Mouse (Mus musculus): ENCODE results near the gene Esrrg.

Gene Esrrg

GRCm38 (mm10) chr1:187608261-187608921 lies at the start of gene Esrrg:
TSS of gene Esrrg (plus strand) at chr1:187608791.
- DNase-seq (ENCODE audit: low read depth), result no peak

- no peak for DNase-seq (ENCODE audit: low read depth)
Measured at GRCm38 (mm10) chr1:187583982-187584381, 24.6 kb upstream of the Esrrg start.

GRCm38 (mm10) chr1:187586541-187587075 lies 22.0 kb upstream of the Esrrg start:
- DNase-seq (ENCODE audit: low read depth), result no peak

DNA sequence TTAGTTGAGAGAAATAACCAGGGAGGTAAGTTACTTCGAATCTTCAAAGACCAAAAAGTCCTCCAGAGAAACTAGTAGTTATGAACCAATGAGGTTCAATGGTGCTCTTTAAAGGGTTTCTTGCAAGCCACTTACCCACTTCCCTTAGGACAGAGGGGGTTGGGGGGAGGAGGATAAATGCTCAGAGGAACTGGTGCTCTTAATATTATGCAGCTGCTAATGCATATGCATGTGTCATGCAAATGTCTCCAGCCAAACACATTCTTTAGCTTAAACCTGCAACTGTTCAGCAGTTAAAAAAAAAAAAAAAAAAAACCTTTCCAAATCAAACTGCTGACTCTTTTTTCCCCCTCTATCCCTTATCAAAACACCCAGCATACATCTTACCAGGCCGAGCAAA lies 5.6 kb upstream of the Esrrg start:
- no peak for DNase-seq (ENCODE audit: low read depth)

DNA sequence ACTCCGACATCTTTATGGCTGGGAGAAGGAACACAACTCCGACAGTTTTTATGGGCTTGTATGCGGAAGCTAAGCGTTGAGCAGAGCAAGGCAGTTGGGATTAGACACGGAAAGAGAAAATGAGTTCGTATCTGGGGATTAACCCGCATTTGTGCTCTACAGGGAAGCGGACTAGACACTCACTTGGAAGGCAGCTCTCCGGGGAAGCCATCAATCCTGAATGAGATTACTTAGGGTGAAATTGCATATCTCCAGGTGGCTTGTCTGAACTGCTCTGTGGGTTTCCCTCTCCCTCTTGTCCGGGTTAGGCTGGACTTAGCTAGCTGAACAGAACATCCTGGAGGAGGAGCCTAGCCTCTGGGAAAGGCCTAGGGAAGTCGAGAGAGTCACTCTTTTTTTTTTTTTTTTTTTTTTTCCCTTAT lies 4.5 kb upstream of the Esrrg start:
- no peak for DNase-seq (ENCODE audit: low read depth)

- no peak for DNase-seq (ENCODE audit: low read depth)
Measured at GRCm38 (mm10) chr1:187604691-187605310, 3.8 kb upstream of the Esrrg start.

- no peak for DNase-seq (ENCODE audit: low read depth)
Measured at GRCm38 (mm10) chr1:187605391-187606270, 3.0 kb upstream of the Esrrg start.

DNA sequence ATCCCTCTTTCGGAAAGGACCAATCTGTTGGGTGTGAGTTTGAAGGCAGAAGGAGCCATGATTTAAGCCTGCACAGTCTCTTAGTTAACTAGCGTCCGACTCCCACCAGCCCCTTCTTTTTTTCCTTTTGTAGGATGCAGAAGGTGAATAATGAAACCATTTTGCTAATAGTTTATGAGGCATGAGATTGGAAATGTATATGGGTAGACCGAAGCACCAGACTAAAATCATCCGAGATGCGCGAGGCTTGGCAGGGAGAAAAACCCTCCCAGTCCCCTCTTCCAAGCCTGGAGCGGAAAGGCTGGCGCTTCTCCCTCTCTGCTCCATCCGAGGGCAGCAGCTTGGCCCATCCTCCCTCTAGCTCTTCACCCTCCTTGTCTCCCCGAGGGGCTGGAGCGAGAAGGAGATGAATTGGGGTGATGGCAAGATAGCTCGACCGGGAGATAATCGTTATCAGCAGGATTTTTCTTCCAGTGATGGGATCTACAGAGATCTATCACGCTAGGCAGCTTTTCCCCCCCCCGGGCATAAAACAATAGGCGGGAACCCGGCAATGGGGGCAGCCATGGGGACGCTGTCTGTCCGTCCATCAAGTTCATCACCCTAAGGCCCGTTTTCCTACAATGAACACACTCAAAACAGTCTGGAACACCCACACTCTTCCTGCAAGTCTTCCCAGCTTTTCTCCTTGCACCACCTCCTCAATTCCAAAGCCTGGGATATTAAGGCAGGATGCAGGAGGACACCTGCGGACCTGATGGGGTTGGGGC lies 2.1 kb upstream of the Esrrg start:
- DNase-seq (ENCODE audit: low read depth), result no peak

- no peak for DNase-seq (ENCODE audit: low read depth)
Measured at GRCm38 (mm10) chr1:187607065-187608047, 1.2 kb upstream of the Esrrg start.

DNA sequence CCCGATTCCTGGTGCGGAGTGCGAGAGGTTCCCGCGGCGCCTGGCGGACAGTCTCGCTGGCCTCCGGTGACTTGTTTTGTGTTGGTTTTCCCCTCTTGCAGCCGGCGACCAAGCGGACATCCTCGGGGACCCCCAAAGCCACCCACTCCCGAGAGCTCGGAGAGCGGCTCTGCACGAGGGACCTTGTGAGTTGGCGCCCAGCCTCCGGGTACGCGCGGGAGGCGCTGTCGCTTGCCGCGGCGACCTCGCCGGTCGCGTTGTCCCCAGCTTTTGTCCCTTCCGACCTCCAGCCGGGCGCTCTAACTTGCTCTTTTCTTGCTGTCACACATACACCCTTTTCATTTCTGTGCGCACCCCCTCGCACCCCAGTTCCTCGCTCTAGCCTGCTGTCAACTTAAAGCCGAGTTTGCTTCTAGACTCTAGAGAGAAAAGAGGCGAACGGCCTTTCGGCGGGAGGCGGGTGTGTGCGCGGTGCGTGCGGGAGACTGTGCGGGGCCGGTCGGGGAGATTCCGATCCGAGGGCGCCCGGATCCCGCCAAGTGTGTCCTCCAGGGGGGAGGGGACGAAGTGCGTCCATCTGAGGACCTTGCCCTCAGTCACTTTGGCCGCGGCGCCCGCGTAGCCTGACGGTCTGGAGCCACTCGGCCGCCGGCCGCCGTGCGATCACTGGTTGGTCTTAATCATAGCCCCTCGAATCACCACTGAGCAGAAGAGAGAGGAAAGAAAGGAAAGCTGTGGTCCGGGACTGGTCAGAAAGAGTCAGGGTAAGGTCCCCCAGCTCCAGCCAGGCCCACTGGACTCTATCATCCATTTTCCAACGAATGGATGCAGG lies 646 bp downstream of the Esrrg start:
- DNase-seq (ENCODE audit: low read depth), result no peak

GRCm38 (mm10) chr1:187609853-187610230 lies 1.3 kb downstream of the Esrrg start:
- DNase-seq (ENCODE audit: low read depth), result no peak

- no peak for DNase-seq (ENCODE audit: low read depth)
Measured at GRCm38 (mm10) chr1:187610336-187610948, 1.9 kb downstream of the Esrrg start.

DNA sequence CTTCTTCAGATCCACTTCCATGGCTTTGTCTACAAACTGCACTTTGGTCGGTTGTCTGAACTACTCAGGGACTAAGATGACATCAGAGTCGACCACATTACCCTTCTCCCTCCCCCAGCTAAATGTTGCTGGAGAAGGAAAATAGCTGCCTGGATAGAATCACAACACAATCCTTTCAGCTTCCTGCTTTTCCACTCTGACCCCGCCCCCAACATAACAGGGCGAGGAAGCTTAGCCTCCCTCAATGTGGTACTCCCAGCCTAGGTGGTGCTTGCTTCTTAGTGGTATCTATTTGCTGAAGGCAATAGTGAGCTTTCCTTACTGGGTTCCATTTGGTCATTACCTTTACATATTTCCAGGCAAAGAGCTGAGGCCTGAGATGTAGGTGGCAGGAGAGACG lies 3.3 kb downstream of the Esrrg start:
- DNase-seq (ENCODE audit: low read depth), result no peak

GRCm38 (mm10) chr1:187613277-187613676 lies 4.7 kb downstream of the Esrrg start:
- DNase-seq (ENCODE audit: low read depth), result no peak

- DNase-seq (ENCODE audit: low read depth), result no peak
Measured at GRCm38 (mm10) chr1:187623981-187624380, 15.4 kb downstream of the Esrrg start.

DNA sequence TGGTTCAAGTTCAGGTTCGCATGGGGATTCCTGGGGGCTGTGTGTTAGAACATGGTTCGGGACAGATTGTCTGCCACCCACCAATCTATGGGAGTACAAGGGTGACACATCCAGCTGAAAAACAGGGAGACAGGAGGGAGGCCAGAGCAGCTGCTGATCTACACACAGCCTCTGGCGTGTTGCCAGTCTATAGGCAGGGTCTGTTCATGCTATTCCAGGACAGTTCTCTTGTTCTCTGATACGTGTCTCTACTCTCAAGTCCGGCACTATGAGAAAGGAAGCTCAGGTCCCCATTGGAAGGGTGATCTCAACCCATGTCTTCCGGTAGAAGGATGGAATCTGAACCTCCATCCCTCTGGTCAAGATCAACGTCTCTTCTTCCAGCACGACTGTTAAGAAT lies 21.8 kb downstream of the Esrrg start:
- DNase-seq (ENCODE audit: low read depth), result no peak

- no peak for DNase-seq (ENCODE audit: low read depth)
Measured at GRCm38 (mm10) chr1:187631486-187631885, 22.9 kb downstream of the Esrrg start.

DNA sequence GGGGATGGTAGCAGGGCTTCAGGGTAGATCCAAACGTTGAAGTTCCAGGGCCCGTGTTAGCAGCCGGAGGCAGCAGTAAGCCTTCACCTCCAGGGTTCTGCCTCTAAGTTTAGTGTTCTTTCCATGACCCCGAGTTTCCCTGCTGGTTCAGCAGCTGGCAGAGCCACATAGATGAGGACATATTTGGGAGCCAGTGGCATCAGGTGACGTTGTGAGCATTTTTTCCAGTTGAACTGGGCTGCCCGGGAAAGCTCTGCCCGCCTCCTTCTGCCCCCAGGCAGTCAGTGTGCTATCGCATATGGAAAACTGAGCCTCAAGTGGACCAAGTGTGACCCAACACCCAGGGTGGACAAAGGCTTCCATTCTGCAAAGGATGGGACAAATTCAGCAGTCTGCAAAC lies 36.7 kb downstream of the Esrrg start:
- no peak for DNase-seq (ENCODE audit: low read depth)

- no peak for DNase-seq (ENCODE audit: low read depth)
Measured at GRCm38 (mm10) chr1:187648551-187648950, 40.0 kb downstream of the Esrrg start.

Measured in c-Kit-positive CD71-negative TER-119-negative erythroid progenitor cells, embryonic 14.5 days (primary cell).